In genomic region chr6:128435474-128435873, GRCm38 (mm10) we compare ENCODE assay signal across 10 mouse cellular contexts. TPM values are rescaled to one million over a fixed set of nuclear protein-coding genes. Genes with fewer than 3 reads are reported as not detected.
DNase-seq lines count a peak whose midpoint lies in the region; ATAC-seq and TF ChIP-seq lines count a peak whose summit lies in the region.
"Had no signal": no experiment of that assay in that cellular context is flagged by ENCODE, and none has a peak within 500 bp of the region (broad histone marks: within the 10 kb centered on the region; RNA-seq: fewer than 3 reads in every experiment).

No protein-coding gene starts in this region.

- TF ChIP-seq CTCF in heart, postnatal 0 days (IDR thresholded peaks at IDR 0.05; ENCODE audit: low read depth): no peak

- H3K9ac ChIP-seq in kidney, embryonic 14.5 days (ENCODE audit: low read depth, low read length): no peak overlapping the region
- H3K9ac ChIP-seq in heart, postnatal 0 days (replicated peaks; ENCODE audit: low read depth, low read length): no peak overlapping the region
- no peak overlapping the region for H3K9ac ChIP-seq in forebrain, embryonic 16.5 days (replicated peaks; ENCODE audit: low read depth, low read length)
- no peak overlapping the region for H3K9ac ChIP-seq in intestine, embryonic 15.5 days
- H3K9ac ChIP-seq: liver, embryonic 14.5 days had no signal

- no peak for TF ChIP-seq EP300 in heart, postnatal 0 days (IDR thresholded peaks at IDR 0.05; ENCODE audit: low read depth)

- no peak overlapping the region for H3K4me2 ChIP-seq in kidney, embryonic 14.5 days (replicated peaks; ENCODE audit: low read depth, low read length)
- no peak overlapping the region for H3K4me2 ChIP-seq in heart, postnatal 0 days (ENCODE audit: low read depth, low read length)
- no peak overlapping the region for H3K4me2 ChIP-seq in forebrain, embryonic 16.5 days (ENCODE audit: low read length)
- H3K4me2 ChIP-seq in intestine, embryonic 15.5 days (replicated peaks): no peak overlapping the region

- peak; percentile 84 for DNase-seq in kidney, adult 18-20 months
- DNase-seq in cerebellum, adult 8-10 months: peak; percentile 71
- DNase-seq in heart, postnatal 0 days (ENCODE audit: low spot score): peak; percentile 86

- H3K4me1 ChIP-seq in kidney, embryonic 14.5 days (ENCODE audit: control insufficient read depth, insufficient read depth, low read length): peaks cover 16% of the 10 kb centered on the region
- peaks cover 47% of the 10 kb centered on the region for H3K4me1 ChIP-seq in heart, postnatal 0 days (ENCODE audit: control insufficient read depth, insufficient read depth)
- peaks cover 19% of the 10 kb centered on the region for H3K4me1 ChIP-seq in forebrain, embryonic 16.5 days (replicated peaks; ENCODE audit: control insufficient read depth, insufficient read depth, low read length)
- H3K4me1 ChIP-seq in intestine, embryonic 15.5 days (replicated peaks): peaks cover 18% of the 10 kb centered on the region

- peaks cover 60% of the 10 kb centered on the region for H3K36me3 ChIP-seq in kidney, embryonic 14.5 days (ENCODE audit: control insufficient read depth, insufficient read depth, low read length)
- peaks cover 50% of the 10 kb centered on the region for H3K36me3 ChIP-seq in heart, postnatal 0 days (replicated peaks; ENCODE audit: control insufficient read depth, insufficient read depth, low read length)
- peaks cover 46% of the 10 kb centered on the region for H3K36me3 ChIP-seq in forebrain, embryonic 16.5 days (ENCODE audit: control insufficient read depth, insufficient read depth)
- H3K36me3 ChIP-seq in intestine, embryonic 15.5 days: peaks cover 53% of the 10 kb centered on the region

- H3K27me3 ChIP-seq in kidney, embryonic 14.5 days (ENCODE audit: control insufficient read depth, insufficient read depth, low read length): no peaks in the 10 kb centered on the region
- no peaks in the 10 kb centered on the region for H3K27me3 ChIP-seq in heart, postnatal 0 days (ENCODE audit: control insufficient read depth, insufficient read depth, low read length)
- no peaks in the 10 kb centered on the region for H3K27me3 ChIP-seq in forebrain, embryonic 16.5 days (replicated peaks; ENCODE audit: control insufficient read depth, insufficient read depth, low read length)
- H3K27me3 ChIP-seq in intestine, embryonic 15.5 days (replicated peaks): no peaks in the 10 kb centered on the region
- H3K27me3 ChIP-seq: CH12.LX had no signal

- H3K4me3 ChIP-seq in kidney, embryonic 14.5 days (ENCODE audit: low read length): no peak overlapping the region
- no peak overlapping the region for H3K4me3 ChIP-seq in heart, postnatal 0 days (ENCODE audit: low read depth, low read length)
- no peak overlapping the region for H3K4me3 ChIP-seq in forebrain, embryonic 16.5 days (replicated peaks; ENCODE audit: low read length)
- no peak overlapping the region for H3K4me3 ChIP-seq in intestine, embryonic 15.5 days (replicated peaks)

- no peak for ATAC-seq in kidney, embryonic 14.5 days (ENCODE audit: low FRiP score, low TSS enrichment)
- peak; percentile 33; the same call in 1 of the 2 replicates for ATAC-seq in heart, postnatal 0 days (ENCODE audit: insufficient read depth, low read depth)
- peak; percentile 45 for ATAC-seq in megakaryocyte progenitor cell, adult 5-6 weeks (replicated peaks; ENCODE audit: poor library complexity)
- ATAC-seq in forebrain, embryonic 16.5 days: no peak
- ATAC-seq in intestine, embryonic 15.5 days: no peak
- ATAC-seq in inflammation-experienced regulatory T-cells, adult 6 months: no peak

- 80% methylated on average over 5 of the region's 5 CpGs for WGBS in kidney, embryonic 14.5 days
- 6% methylated on average over 5 of the region's 5 CpGs for WGBS in heart, postnatal 0 days
- WGBS in forebrain, embryonic 16.5 days: 68% methylated on average over 5 of the region's 5 CpGs
- WGBS in intestine, embryonic 15.5 days: 76% methylated on average over 5 of the region's 5 CpGs

- H3K9me3 ChIP-seq in kidney, embryonic 14.5 days (ENCODE audit: control insufficient read depth, low read length): no peaks in the 10 kb centered on the region
- H3K9me3 ChIP-seq in heart, postnatal 0 days (replicated peaks; ENCODE audit: control insufficient read depth, low read length): no peaks in the 10 kb centered on the region
- H3K9me3 ChIP-seq in forebrain, embryonic 16.5 days (ENCODE audit: control insufficient read depth, low read length): no peaks in the 10 kb centered on the region
- H3K9me3 ChIP-seq in intestine, embryonic 15.5 days: no peaks in the 10 kb centered on the region

- no peak overlapping the region for H3K27ac ChIP-seq in kidney, embryonic 14.5 days (ENCODE audit: low read depth, low read length)
- H3K27ac ChIP-seq in heart, postnatal 0 days (ENCODE audit: low read depth): peak overlapping the region; percentile 61
- H3K27ac ChIP-seq in forebrain, embryonic 16.5 days (ENCODE audit: low read length): no peak overlapping the region
- H3K27ac ChIP-seq in intestine, embryonic 15.5 days: no peak overlapping the region
- H3K27ac ChIP-seq: liver, embryonic 14.5 days had no signal

RNA-seq across cellular contexts. Expression of gene Fkbp4, which starts 3.0 kb away (rescaled TPM):
- polyA plus RNA-seq in kidney, embryonic 14.5 days (2014; fragmentation: Nextera tagmentation; extraction: Ambion mirVana): 400 and 513 TPM in 2 replicates
- total RNA-seq in heart, postnatal 0 days (2014; rRNA removed; ENCODE audit: low replicate concordance): 148 and 154 TPM in 2 replicates
- 217 and 226 TPM in 2 replicates for polyA plus RNA-seq in heart, postnatal 0 days (2015; fragmentation: Nextera tagmentation; extraction: Ambion mirVana)
- total RNA-seq in megakaryocyte progenitor cell, adult 5-6 weeks (2015): 124 and 149 TPM in 2 replicates
- total RNA-seq in megakaryocyte progenitor cell, adult 5-6 weeks (2017): 373 and 394 TPM in 2 replicates
- 428 TPM in 2 replicates for polyA plus RNA-seq in forebrain, embryonic 16.5 days (2015; fragmentation: Nextera tagmentation; extraction: Ambion mirVana)
- 511 and 518 TPM in 2 replicates for polyA plus RNA-seq in intestine, embryonic 15.5 days (2015; fragmentation: Nextera tagmentation; extraction: Ambion mirVana)
- 10 to 100 TPM; 52.8 to 67.1 (median 65.9) TPM for polyA plus RNA-seq in inflammation-experienced regulatory T-cells, adult 6 months (2017; shearing (Covaris generic))

RNA-seq across cellular contexts. Expression of gene Itfg2, which starts 10.7 kb away (rescaled TPM):
- polyA plus RNA-seq in kidney, embryonic 14.5 days (2014; fragmentation: Nextera tagmentation; extraction: Ambion mirVana): 24.0 and 35.7 TPM in 2 replicates
- total RNA-seq in heart, postnatal 0 days (2014; rRNA removed; ENCODE audit: low replicate concordance): 29.2 and 62.3 TPM in 2 replicates
- polyA plus RNA-seq in heart, postnatal 0 days (2015; fragmentation: Nextera tagmentation; extraction: Ambion mirVana): 22.0 and 22.6 TPM in 2 replicates
- 24.1 and 33.1 TPM in 2 replicates for total RNA-seq in megakaryocyte progenitor cell, adult 5-6 weeks (2015)
- 12.9 and 15.6 TPM in 2 replicates for total RNA-seq in megakaryocyte progenitor cell, adult 5-6 weeks (2017)
- 37.7 and 43.0 TPM in 2 replicates for polyA plus RNA-seq in forebrain, embryonic 16.5 days (2015; fragmentation: Nextera tagmentation; extraction: Ambion mirVana)
- 24.4 and 24.8 TPM in 2 replicates for polyA plus RNA-seq in intestine, embryonic 15.5 days (2015; fragmentation: Nextera tagmentation; extraction: Ambion mirVana)
- polyA plus RNA-seq in inflammation-experienced regulatory T-cells, adult 6 months (2017; shearing (Covaris generic)): 10 to 100 TPM; 15.7 to 21.1 (median 19.7) TPM

RNA-seq across cellular contexts. Expression of gene Nrip2, which starts 36.4 kb away (rescaled TPM):
- polyA plus RNA-seq in kidney, embryonic 14.5 days (2014; fragmentation: Nextera tagmentation; extraction: Ambion mirVana): 13.3 and 17.9 TPM in 2 replicates
- 0.85 and 8.2 TPM in 2 replicates for total RNA-seq in heart, postnatal 0 days (2014; rRNA removed; ENCODE audit: low replicate concordance)
- polyA plus RNA-seq in heart, postnatal 0 days (2015; fragmentation: Nextera tagmentation; extraction: Ambion mirVana): 1.6 and 2.2 TPM in 2 replicates
- total RNA-seq in megakaryocyte progenitor cell, adult 5-6 weeks (2015): not detected in 2 replicates
- total RNA-seq in megakaryocyte progenitor cell, adult 5-6 weeks (2017): not detected in 2 replicates
- 5.5 and 8.3 TPM in 2 replicates for polyA plus RNA-seq in forebrain, embryonic 16.5 days (2015; fragmentation: Nextera tagmentation; extraction: Ambion mirVana)
- polyA plus RNA-seq in intestine, embryonic 15.5 days (2015; fragmentation: Nextera tagmentation; extraction: Ambion mirVana): 4.9 TPM in 2 replicates
- polyA plus RNA-seq in inflammation-experienced regulatory T-cells, adult 6 months (2017; shearing (Covaris generic)): 1 to 10 TPM; 2.4 to 7.5 (median 4.2) TPM

Comparison
In these comparisons a context has a peak if more than half of its experiments do, and no peak if none do; other contexts are left out.
1. ATAC-seq: peak in heart, postnatal 0 days (single experiment) and megakaryocyte progenitor cell, adult 5-6 weeks (single experiment); none in kidney, embryonic 14.5 days (single experiment), forebrain, embryonic 16.5 days (single experiment), intestine, embryonic 15.5 days (single experiment) and inflammation-experienced regulatory T-cells, adult 6 months (single experiment).
2. Peak in every context shown above with its lines, with median percentiles within 50 percentile points of each other: DNase-seq.